Mouse (Mus musculus) thymus, adult 2 months (tissue): ENCODE results near the gene Syt7. TPM values are rescaled to one million over a fixed set of nuclear protein-coding genes. Genes with fewer than 3 reads are reported as not detected.

ENCODE experiments used
- DNase-seq: peaks from one replicate; pipeline ENCODE4 v3.0.0; 2021
- H3K27ac ChIP-seq: fragments of 200-500 bp; 2 replicates; pipeline ENCODE4 v1.5.1; 2012; ENCODE audit warnings: low read length, control low read depth; ENCODE audit not compliant: control insufficient read depth, insufficient read depth
- H3K27me3 ChIP-seq: fragments of 200-500 bp; 2 replicates; pipeline ENCODE4 v1.6.1; 2012; ENCODE audit warnings: mild to moderate bottlenecking, low read length, moderate library complexity, mixed read lengths; ENCODE audit not compliant: control insufficient read depth, insufficient read depth
- H3K36me3 ChIP-seq: fragments of 200-500 bp; 2 replicates; pipeline ENCODE4 v1.6.1; 2012; ENCODE audit warnings: mild to moderate bottlenecking, low read length, moderate library complexity; ENCODE audit not compliant: control insufficient read depth, insufficient read depth
- H3K4me1 ChIP-seq: fragments of 200-500 bp; replicated peaks from 2 replicates; pipeline ENCODE4 v1.6.1; 2012; ENCODE audit warnings: low read length; ENCODE audit not compliant: control insufficient read depth, insufficient read depth
- H3K4me3 ChIP-seq: fragments of 200-500 bp; 2 replicates; pipeline ENCODE4 v1.5.1; 2012; ENCODE audit warnings: mild to moderate bottlenecking, low read length, control low read depth, moderate library complexity; ENCODE audit not compliant: control insufficient read depth, insufficient read depth
- CTCF ChIP-seq: fragments of 200-500 bp; IDR thresholded peaks from 2 replicates; pipeline ENCODE4 v1.5.1; 2012; ENCODE audit warnings: mild to moderate bottlenecking, control low read depth, low read length, moderate library complexity, borderline replicate concordance; ENCODE audit not compliant: control insufficient read depth, poor library complexity, insufficient read depth; ENCODE audit errors: extremely low read depth
- POLR2A ChIP-seq: fragments of 200-500 bp; IDR thresholded peaks from 2 replicates; pipeline ENCODE4 v1.6.1; 2012; ENCODE audit warnings: mild to moderate bottlenecking, low read length, control low read depth, moderate library complexity; ENCODE audit not compliant: control insufficient read depth, poor library complexity, insufficient read depth; ENCODE audit errors: extremely low read depth
- WGBS: fragments of 180-500 bp; shearing (Covaris S2); methylation state at CpG from one replicate; pipeline ENCODE4 v1.1.7; 2018; 5-methylcytosine and 5-hydroxymethylcytosine counted together
- polyA plus RNA-seq: library from polyadenylated mRNA; depleted of rRNA; stranded (reverse); fragments of >200 nt; gene quantifications from 2 replicates; pipeline ENCODE4 v1.2.3, GENCODE M21; 2012; rRNA removed

Gene Syt7
- 1.8 and 2.7 TPM in 2 replicates for polyA plus RNA-seq

DNA sequence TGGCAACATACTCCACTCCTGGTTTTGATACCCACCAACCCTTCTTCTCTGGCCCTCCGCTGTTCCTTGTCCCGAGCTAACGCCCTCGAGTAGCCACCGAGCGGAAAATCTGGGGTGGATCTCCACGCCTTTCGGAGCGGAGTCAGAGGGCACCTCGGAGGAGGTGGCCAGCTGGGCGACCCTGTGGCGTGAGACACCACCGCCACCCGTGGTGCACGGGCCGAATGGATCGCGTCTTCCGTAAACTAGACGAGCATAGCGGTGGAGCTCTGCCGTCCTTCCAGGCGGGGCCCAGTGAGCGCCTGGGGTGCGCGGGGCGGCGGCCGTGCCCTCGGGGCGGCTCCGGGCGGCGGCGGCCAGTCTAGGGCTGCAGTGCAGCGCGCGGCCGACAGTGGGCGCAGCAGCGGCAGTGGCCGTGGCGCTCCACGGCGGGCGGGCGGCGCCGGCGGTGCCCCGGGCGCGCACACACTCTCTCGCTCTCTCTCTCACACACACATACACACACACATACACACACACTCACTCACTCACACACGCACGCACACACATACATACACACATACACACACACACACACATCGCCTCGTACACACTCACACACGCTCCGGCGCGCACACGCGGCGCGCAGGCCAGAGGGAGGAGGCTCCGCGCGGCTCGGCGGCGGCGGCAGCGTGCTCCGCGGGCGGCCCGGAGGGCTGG is at the start of gene Syt7:
Gene Syt7, plus strand, starts transcription at position 476 of the 699 bp plus-strand sequence.
- DNase-seq: peak; percentile 62

DNA sequence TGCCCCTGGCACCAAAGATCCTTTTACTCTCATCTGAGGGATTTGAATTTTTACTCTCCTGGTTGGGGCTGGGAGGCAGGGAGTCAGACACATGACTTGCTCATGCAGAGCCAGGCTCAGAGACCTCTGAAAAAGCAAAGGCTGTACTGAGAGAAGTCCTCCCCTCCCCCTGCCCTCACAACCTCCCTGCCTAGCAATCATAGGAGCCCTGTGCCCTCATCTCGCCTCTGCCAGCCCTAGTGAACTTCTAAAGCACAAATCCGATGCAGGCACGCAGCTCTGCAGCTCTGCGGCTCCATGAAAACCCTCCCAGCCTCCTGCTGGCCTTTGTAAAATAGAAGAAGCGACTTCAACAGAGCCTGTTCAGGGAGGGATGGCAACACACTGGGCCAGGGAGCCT is 49.6 kb upstream of the Syt7 start:
- Histone ChIP-seq H3K27me3 (no peaks in the 10 kb centered on the region), H3K4me1 (no peaks in the 10 kb centered on the region), H3K36me3 (no peaks in the 10 kb centered on the region), H3K4me3 (no peak overlapping the region), H3K27ac (no peak overlapping the region)
- no peak for DNase-seq
- 52% methylated on average over 5 of the region's 5 CpGs for WGBS
- TF ChIP-seq POLR2A (no peak), CTCF (no peak)

More for the DNA sequence above, at the start of gene Syt7:
- Histone ChIP-seq H3K27ac (no peak within 1 kb of the TSS), H3K36me3 (no peaks in the 10 kb centered on the region), H3K4me1 (no peaks in the 10 kb centered on the region; the same call in 1 of the 2 replicates), H3K27me3 (peaks cover 3% of the 10 kb centered on the region; the same call in 1 of the 2 replicates), H3K4me3 (peak within 1 kb of the TSS; percentile 38)
- TF ChIP-seq CTCF (peak; percentile 66; the same call in 1 of the 2 replicates), POLR2A (no peak)
- 2% methylated on average over 77 of the region's 78 CpGs for WGBS

DNA sequence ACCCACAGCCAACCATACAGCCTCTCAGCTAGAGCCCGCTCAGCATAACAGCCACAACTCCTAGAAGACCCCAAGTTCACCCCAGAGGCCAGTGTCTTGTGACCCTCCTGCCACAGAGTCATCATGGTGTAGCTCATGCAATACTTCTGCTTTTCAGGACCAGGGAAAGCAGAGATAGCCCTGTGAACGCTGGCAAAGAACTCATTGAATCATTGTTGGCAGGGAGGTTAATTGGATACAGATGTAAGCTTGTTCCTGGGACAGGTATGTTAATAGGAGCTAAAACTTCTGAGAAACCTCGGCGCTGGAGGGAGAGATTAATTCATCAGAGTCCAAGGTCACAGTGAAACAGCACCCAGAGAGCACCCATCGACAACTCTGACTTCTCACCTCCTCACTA is 48.2 kb upstream of the Syt7 start:
- 43% methylated on average over 5 of the region's 5 CpGs for WGBS
- TF ChIP-seq POLR2A (no peak), CTCF (no peak)
- DNase-seq: no peak
- Histone ChIP-seq H3K4me1 (no peaks in the 10 kb centered on the region), H3K27me3 (no peaks in the 10 kb centered on the region), H3K4me3 (no peak overlapping the region), H3K27ac (no peak overlapping the region), H3K36me3 (no peaks in the 10 kb centered on the region)

DNA sequence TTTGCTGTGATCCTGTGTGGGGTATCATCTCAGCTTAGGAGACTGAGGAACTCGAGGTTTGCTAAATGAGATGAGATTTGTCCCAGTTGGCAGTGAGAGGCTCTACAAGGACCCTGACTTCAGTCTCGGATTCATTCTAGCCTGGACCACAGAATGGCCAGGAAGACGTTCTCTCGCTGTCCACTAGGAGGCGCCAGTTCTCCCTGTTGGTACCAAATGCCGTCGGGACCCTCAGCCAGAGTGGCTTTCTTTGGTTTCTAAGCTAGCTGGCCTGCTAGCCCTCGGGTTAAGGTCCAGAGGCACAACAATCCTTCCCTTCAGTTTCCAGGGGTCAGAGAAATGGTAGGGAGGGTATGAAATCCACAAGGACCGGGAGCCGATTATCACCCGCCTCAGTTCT is 47.7 kb upstream of the Syt7 start:
- H3K4me1 ChIP-seq: no peaks in the 10 kb centered on the region
- no peak overlapping the region for H3K4me3 ChIP-seq
- H3K36me3 ChIP-seq: no peaks in the 10 kb centered on the region
- no peak overlapping the region for H3K27ac ChIP-seq
- TF ChIP-seq CTCF (peak; percentile 82; the same call in 1 of the 2 replicates), POLR2A (no peak)
- peak; percentile 31 for DNase-seq
- H3K27me3 ChIP-seq: no peaks in the 10 kb centered on the region
- 22% methylated on average over 11 of the region's 11 CpGs for WGBS

DNA sequence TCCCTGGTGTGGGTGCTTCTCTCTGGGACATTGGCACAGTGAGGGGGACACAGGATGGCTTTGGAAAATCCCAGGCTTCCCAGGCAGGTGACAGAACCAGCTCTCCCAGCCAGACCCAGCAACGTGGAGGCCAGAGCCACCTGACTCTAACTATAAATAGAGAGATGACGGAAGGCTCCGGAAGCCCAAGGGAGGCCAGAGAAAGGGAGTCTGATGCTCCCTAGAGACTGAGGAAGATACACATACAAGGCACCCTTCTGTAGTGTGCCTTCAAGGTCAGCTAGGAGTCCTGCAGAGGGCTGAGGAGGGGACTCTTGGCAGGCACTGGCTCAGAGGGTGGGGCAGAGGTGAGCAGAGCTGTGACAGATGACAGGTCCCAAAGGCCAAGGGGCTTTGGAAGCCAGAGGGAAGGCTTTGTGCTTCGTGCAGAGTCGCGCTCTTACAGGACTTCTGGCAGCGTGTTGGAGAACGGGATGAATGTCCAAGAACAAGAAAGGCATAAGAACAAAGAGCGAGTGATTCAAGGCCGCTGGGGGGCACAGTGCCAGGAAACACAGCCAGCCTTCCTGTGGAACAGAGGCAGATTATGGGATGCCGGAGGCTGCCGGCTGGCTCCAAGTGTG is 47.0 kb upstream of the Syt7 start:
- no peak for TF ChIP-seq POLR2A
- no peak for TF ChIP-seq CTCF
- Histone ChIP-seq H3K27me3 (no peaks in the 10 kb centered on the region), H3K27ac (no peak overlapping the region), H3K4me3 (no peak overlapping the region), H3K36me3 (no peaks in the 10 kb centered on the region), H3K4me1 (no peaks in the 10 kb centered on the region)
- 76% methylated on average over 12 of the region's 12 CpGs for WGBS
- no peak for DNase-seq

DNA sequence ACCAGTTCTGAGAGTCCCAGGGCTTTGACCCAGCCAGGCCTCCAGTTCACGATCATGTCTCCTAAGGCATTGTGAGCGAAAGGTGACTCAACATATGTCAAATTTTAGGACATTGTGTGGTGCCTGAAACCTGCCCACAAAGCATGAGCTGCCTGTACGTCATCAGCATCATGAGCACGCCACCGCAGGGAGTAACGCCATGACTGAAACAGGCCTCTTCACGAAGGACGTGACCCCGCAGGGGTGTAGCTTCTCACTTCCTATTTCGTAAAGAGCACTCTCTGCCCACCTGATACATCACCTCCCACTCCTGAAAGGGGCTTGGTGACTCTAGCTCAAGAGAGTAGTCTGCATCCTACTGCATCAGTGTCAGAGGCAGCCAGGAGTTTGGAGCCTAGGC is 45.0 kb upstream of the Syt7 start:
- Histone ChIP-seq H3K27ac (no peak overlapping the region), H3K4me1 (no peaks in the 10 kb centered on the region), H3K27me3 (no peaks in the 10 kb centered on the region), H3K36me3 (no peaks in the 10 kb centered on the region), H3K4me3 (no peak overlapping the region)
- 81% methylated on average over 10 of the region's 10 CpGs for WGBS
- no peak for DNase-seq
- no peak for TF ChIP-seq CTCF
- TF ChIP-seq POLR2A: no peak

DNA sequence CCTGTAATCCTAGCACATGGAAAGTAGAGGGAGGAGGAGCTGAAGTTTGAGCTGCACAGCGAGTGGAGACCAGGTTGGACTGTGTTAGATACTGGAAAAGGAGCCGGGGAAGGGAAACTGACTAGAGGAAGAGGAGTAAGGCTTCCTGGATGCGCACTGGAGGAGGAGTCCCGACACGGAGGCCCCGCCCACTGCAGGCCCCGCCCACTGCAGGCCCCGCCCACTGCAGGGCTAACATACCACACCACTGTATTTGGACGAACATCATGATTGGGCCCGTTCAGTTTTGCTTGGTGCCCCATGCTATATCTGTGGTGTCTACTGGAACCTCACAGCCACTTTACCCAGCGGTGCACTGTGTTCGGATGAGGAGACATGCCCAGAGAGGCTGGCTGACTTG is 43.2 kb upstream of the Syt7 start:
- no peaks in the 10 kb centered on the region for H3K36me3 ChIP-seq
- no peaks in the 10 kb centered on the region for H3K27me3 ChIP-seq
- DNase-seq: no peak
- no peaks in the 10 kb centered on the region for H3K4me1 ChIP-seq
- 39% methylated on average over 12 of the region's 12 CpGs for WGBS
- no peak overlapping the region for H3K27ac ChIP-seq
- no peak for TF ChIP-seq POLR2A
- TF ChIP-seq CTCF: no peak
- no peak overlapping the region for H3K4me3 ChIP-seq
